Mouse (Mus musculus) limb, embryonic 14.5 days (tissue): ENCODE data around the gene Kin. TPM values are rescaled to one million over a fixed set of nuclear protein-coding genes. Genes with fewer than 3 reads are reported as not detected.

Experiments used
- ATAC-seq: fragments of 200-750 bp; cut with Nextera tagmentation; 2 replicates; pipeline ENCODE4 v1.8.0; 2017; ENCODE audit warnings: low read depth, moderate number of reproducible peaks, moderate TSS enrichment; ENCODE audit not compliant: low FRiP score
- DNase-seq: peaks from one replicate; pipeline ENCODE4 v3.0.0-alpha.2; 2015; ENCODE audit warnings: low spot score
- H3K27ac ChIP-seq: fragments of 300-500 bp; sonication (generic); replicated peaks from 2 replicates; pipeline ENCODE4 v1.5.1; 2014; ENCODE audit warnings: low read depth, mild to moderate bottlenecking, low read length, moderate library complexity, mixed read lengths
- H3K27me3 ChIP-seq: fragments of 300-500 bp; sonication (generic); 2 replicates; pipeline ENCODE4 v1.6.1; 2014; ENCODE audit warnings: low read length, mixed read lengths; ENCODE audit not compliant: control insufficient read depth, insufficient read depth
- H3K36me3 ChIP-seq: fragments of 300-500 bp; sonication (generic); 2 replicates; pipeline ENCODE4 v1.6.1; 2014; ENCODE audit warnings: mild to moderate bottlenecking, low read length, moderate library complexity, mixed read lengths; ENCODE audit not compliant: control insufficient read depth, insufficient read depth
- H3K4me1 ChIP-seq: fragments of 300-500 bp; sonication (generic); 2 replicates; pipeline ENCODE4 v1.6.1; 2014; ENCODE audit warnings: antibody characterized with exemption, low read length, mixed read lengths; ENCODE audit not compliant: control insufficient read depth, insufficient read depth
- H3K4me2 ChIP-seq: fragments of 300-500 bp; sonication (generic); replicated peaks from 2 replicates; pipeline ENCODE4 v1.6.1; 2014; ENCODE audit warnings: low read depth, mild to moderate bottlenecking, low read length, moderate library complexity; ENCODE audit not compliant: severe bottlenecking
- H3K4me3 ChIP-seq: fragments of 300-500 bp; sonication (generic); replicated peaks from 2 replicates; pipeline ENCODE4 v1.5.1; 2014; ENCODE audit warnings: low read length
- H3K9ac ChIP-seq: fragments of 300-500 bp; sonication (generic); 2 replicates; pipeline ENCODE4 v1.6.1; 2014; ENCODE audit warnings: mild to moderate bottlenecking, low read depth, low read length, moderate library complexity; ENCODE audit not compliant: severe bottlenecking
- H3K9me3 ChIP-seq: fragments of 300-500 bp; sonication (generic); 2 replicates; pipeline ENCODE4 v1.6.1; 2016; ENCODE audit warnings: low read length; ENCODE audit not compliant: control insufficient read depth
- POLR2A ChIP-seq: fragments of 200-500 bp; IDR thresholded peaks from 2 replicates; pipeline ENCODE4 v1.8.0; 2012; ENCODE audit warnings: inconsistent platforms, mild to moderate bottlenecking, moderate library complexity, borderline replicate concordance; ENCODE audit not compliant: insufficient read depth, insufficient read length; ENCODE audit errors: extremely low read depth
- WGBS: fragments of 180-500 bp; shearing (Covaris S2); extraction: QIAGEN DNeasy Blood & Tissue Kit; methylation state at CpG from one replicate; pipeline ENCODE4 v1.1.7; 2014; 5-methylcytosine and 5-hydroxymethylcytosine counted together
- polyA plus RNA-seq, 2 experiments: library from polyadenylated mRNA; depleted of rRNA in 1 of 2; stranded (reverse) in 1 of 2; unstranded in 1 of 2; fragments of >200 nt; fragmentation: Nextera tagmentation in 1 of 2; extraction: Ambion mirVana in 1 of 2; gene quantifications; 2 replicates each; pipeline versions ENCODE4 v1.2.1 to v1.2.3; 2012 to 2014

Kin gene
- polyA plus RNA-seq, 2 experiments = 18.5 to 25.3 TPM

DNA sequence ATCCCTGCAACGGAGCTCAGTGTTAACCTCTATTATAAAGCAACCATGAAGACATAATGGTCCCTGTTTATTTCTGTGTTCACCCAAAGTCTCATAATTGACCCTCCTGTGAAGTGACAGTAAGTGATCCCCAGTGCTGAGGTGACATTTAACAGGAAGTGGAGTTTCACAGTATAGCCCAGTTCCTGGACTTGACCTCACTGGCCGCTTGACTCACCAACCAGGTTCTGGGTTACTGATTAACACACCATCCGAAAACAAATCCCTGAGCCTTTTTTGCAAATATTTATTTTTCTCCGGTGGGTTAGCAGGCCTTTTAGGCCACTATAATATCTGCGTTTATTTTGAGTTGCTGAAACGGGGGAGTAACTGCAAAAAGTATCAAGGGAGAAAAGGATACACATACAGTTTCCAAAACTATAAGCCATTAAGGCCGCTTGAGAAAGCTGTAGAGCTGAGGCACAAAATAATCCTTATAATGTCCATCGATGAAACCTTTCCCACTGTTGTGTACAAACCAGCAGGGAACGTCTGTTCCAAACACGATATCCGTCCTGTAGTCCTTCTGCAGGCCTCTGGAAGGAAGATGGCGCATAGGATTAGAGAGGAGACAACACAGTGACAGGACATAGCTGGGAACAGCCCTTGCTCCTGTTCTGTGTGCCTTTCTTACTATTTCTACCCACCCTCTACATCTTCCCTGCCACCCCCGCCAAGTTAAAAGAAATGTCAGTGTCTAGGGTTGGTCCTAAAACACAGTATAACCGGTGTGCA lies 14.1 kb downstream of the Kin start:
- Histone ChIP-seq H3K27me3 (no peaks in the 10 kb centered on the region), H3K9ac (no peak overlapping the region), H3K4me1 (no peaks in the 10 kb centered on the region), H3K36me3 (peaks cover 32% of the 10 kb centered on the region), H3K4me2 (no peak overlapping the region), H3K4me3 (no peak overlapping the region), H3K27ac (no peak overlapping the region), H3K9me3 (no peaks in the 10 kb centered on the region)
- no peak for DNase-seq
- no peak for ATAC-seq
- no peak for TF ChIP-seq POLR2A
- WGBS = 87% methylated on average over 14 of the region's 14 CpGs

DNA sequence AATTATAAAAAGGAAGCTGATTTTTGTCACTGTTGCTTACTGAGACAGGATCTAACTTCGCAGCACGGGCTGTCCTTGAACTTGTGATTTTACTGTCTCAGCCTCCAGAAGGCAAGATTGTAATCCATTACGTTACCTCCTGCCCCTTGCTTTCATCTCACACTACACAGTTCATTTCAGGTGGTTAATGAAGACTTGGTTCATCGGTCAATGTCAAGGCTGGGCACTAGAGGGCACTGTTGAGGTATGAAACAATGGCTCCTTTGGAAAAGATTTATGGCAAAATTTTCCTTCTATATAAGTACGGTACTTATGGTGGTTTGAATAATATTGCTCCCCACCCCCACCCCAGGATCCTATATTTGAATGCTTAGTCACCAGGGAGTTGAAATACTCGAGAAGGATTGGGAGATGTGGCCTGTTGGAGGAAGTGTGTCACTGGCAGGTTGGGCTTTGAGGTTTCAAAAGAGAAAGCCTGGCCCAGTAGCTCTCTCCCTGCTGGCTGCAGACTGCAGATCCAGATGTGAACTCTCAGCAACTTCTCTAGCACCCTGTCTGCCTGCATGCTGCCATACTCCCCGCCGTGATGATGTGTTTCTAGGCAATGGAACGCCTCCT lies 18.3 kb downstream of the Kin start:
- WGBS = 31% methylated on average over 9 of the region's 9 CpGs
- Histone ChIP-seq H3K4me1 (no peaks in the 10 kb centered on the region), H3K27ac (no peak overlapping the region), H3K4me2 (no peak overlapping the region), H3K27me3 (no peaks in the 10 kb centered on the region), H3K9me3 (no peaks in the 10 kb centered on the region), H3K36me3 (peaks cover 4% of the 10 kb centered on the region; the same call in 1 of the 2 replicates), H3K4me3 (no peak overlapping the region), H3K9ac (no peak overlapping the region)
- ATAC-seq (no peak), DNase-seq (peak; percentile 69)
- no peak for TF ChIP-seq POLR2A

DNA sequence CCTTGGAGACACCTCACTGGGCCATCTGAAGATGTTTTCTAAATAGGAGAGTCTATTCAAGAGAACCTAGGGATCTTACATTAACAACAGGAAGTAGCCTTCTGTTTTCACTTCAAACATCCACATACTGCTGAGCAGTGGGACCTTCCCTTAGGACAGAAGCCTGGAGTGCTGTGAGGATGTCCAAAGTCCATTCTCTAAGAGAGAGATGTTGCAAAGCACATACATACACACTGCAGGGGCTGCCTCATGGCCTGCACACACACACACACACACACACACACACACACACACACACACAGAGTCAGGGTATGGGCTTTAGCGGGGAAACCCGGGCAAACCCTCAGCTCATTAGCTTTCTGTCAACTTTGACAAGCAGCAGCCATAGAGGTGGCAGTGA lies 20.1 kb downstream of the Kin start:
- DNase-seq (no peak), ATAC-seq (no peak)
- 100% methylated on average over 2 of the region's 2 CpGs for WGBS

DNA sequence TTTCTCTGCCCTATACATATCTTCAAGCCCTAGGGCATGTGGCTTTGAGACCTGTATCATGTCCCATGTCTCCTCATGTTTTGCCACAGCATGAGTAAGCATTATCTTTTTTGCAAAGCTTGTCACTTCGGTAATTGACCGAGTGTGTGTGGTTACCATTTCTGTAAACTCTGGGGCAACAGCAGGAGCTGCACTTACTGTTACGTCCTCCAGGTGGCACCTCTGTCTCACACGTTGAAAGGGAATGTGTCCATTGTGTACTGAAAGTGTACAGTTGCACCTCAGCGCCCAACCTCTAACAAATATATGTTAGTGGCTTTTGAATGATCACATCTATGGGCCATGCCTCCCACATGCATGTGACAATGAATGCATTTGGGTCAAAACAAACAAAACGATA lies 20.8 kb downstream of the Kin start:
- 41% methylated on average over 6 of the region's 6 CpGs for WGBS
- no peaks in the 10 kb centered on the region for H3K36me3 ChIP-seq
- no peaks in the 10 kb centered on the region for H3K4me1 ChIP-seq
- H3K4me3 ChIP-seq = no peak overlapping the region
- H3K9ac ChIP-seq = no peak overlapping the region
- H3K4me2 ChIP-seq = no peak overlapping the region
- no peak for ATAC-seq
- no peaks in the 10 kb centered on the region for H3K27me3 ChIP-seq
- TF ChIP-seq POLR2A = no peak
- peak; percentile 9 for DNase-seq
- no peaks in the 10 kb centered on the region for H3K9me3 ChIP-seq
- no peak overlapping the region for H3K27ac ChIP-seq

More for the DNA sequence above, 20.1 kb downstream of the Kin start:
- no peaks in the 10 kb centered on the region for H3K4me1 ChIP-seq
- TF ChIP-seq POLR2A = no peak
- H3K27me3 ChIP-seq = no peaks in the 10 kb centered on the region
- no peaks in the 10 kb centered on the region for H3K36me3 ChIP-seq
- H3K9me3 ChIP-seq = no peaks in the 10 kb centered on the region
- no peak overlapping the region for H3K9ac ChIP-seq
- no peak overlapping the region for H3K4me2 ChIP-seq
- no peak overlapping the region for H3K4me3 ChIP-seq
- no peak overlapping the region for H3K27ac ChIP-seq

DNA sequence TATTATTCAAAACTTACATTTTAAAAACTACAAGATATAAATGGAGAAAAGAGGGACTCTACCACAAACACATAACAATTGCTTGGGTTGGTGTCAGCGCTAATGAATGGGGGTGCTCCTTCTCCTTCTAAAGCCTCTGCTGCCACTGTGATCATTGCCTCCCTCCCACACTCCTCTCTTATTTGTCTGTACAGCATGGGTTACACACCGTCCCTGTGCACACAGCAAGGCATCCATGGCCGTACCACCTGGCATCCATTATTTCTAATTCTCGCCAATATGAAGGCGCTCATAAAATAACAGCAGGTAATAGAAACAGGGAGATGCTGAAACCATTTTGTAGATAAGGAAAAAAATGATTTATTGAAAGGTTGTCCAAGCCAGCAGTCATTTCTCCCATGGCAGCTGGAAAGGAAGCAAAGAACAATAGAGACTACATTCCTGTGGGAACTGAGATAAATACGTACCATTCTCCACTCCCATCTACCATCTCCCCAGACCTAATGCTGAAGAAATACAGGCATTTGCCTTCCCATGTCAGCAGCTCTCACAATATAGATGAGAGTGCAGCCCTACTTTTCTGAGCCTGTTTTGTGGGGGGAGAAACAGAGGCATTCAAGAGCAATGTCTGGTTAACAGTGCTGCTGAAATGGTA lies 28.3 kb downstream of the Kin start:
- Histone ChIP-seq H3K27ac (no peak overlapping the region), H3K9ac (no peak overlapping the region), H3K4me3 (no peak overlapping the region), H3K4me1 (no peaks in the 10 kb centered on the region), H3K27me3 (no peaks in the 10 kb centered on the region), H3K36me3 (no peaks in the 10 kb centered on the region), H3K9me3 (no peaks in the 10 kb centered on the region), H3K4me2 (no peak overlapping the region)
- ATAC-seq (no peak), DNase-seq (no peak)
- TF ChIP-seq POLR2A = no peak
- WGBS = 43% methylated on average over 6 of the region's 6 CpGs
